Mouse (Mus musculus): ENCODE results near the gene Cox4i1. TPM values are rescaled to one million over a fixed set of nuclear protein-coding genes. Genes with fewer than 3 reads are reported as not detected.

Cox4i1 gene
- 100 to 1,000 TPM; 422 to 452 TPM for total RNA-seq (2023)

DNA sequence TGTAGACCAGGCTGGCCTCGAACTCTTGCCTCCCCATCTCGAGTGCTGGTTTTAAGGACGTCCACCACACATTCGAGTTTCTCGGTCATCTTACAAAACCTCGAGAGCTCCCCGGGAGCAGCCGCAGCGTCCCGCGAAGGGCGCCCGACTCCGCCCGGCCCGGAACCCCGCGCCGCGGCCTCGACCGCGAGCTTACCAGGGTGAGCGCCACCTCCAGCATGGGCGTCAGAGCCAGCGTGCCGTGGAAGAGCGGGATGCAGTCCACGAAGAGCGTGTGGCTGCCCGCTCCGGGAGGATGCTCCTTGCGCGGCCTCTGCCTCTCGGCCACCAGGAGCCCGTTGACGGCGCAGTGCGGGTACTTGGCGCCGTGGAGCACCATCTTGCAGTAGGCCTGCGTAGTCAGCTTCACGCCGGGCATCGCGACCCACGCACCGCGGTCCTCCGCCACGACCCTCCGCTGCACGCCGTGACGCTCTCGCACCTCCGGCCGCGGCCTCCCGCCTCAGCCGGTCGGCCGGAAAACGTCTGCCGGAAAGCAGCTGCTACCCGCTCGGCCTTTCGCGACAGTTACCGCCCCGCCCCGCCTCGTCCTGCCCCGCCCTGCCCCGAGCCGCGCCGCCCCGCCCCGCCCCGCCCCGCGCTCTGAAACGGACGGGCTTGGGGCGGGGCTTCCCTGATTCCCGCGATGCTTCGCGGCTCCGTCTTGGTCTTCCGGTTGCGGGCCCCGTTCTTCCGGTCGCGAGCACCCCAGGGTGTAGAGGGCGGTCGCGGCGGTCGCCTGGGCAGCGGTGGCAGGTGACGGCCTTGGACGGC is at the start of gene Cox4i1, which contains the start of gene Gm27021:
Gene Cox4i1, plus strand, starts transcription at position 662 of the 813 bp plus-strand sequence.
Gene Gm27021, minus strand, starts transcription at position 519 of the 813 bp plus-strand sequence.

DNA sequence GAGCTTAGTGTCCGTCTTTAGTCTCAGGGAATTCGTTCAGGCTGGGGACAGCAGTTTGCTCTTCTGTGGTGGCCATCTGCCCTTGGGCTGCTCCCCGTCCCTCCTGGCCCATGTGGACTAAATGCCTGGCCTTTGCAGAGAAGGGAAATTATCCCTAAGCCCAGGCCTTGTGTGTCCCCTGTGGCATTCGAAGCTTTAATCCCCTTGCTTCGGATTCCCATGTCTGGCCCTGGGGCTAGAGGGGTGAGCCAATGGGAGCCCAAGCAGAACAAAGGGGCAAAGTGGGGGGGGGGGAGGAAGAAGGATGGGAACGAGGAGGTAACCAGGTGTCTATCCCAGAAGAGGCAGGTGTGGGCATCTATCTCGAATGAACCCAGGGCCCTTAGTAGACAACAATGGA is 20.5 kb upstream of the Cox4i1 start, which contains the start of gene 1190005I06Rik:
Gene 1190005I06Rik, minus strand, starts transcription at position 101 of the 400 bp plus-strand sequence.

GRCm38 (mm10) chr8:120668374-120668905 is 418 bp downstream of the Cox4i1 start, which contains the start of gene Emc8:
Gene Emc8 (minus strand): TSS chr8:120668573.

Other genes with a start within 250 kb of the Cox4i1 start
- gene Gins2, start 78.9 kb upstream of the Cox4i1 start, total RNA-seq (2023) = 1 to 10 TPM; 3.2 to 6.7 TPM
- not detected for gene 1190005I06Rik, start 20.6 kb upstream of the Cox4i1 start, total RNA-seq (2023)
- gene Gm27021, start 143 bp upstream of the Cox4i1 start, total RNA-seq (2023) = not detected
- gene Emc8, start 351 bp downstream of the Cox4i1 start, total RNA-seq (2023) = 10 to 100 TPM; 29.5 to 31.3 TPM
- 10 to 100 TPM; 12.6 to 27.7 TPM for gene Irf8, start 68.1 kb downstream of the Cox4i1 start, total RNA-seq (2023)

All from T-cell, adult 66 days (primary cell).